Mouse (Mus musculus): ENCODE data around the gene Ambra1. TPM values are rescaled to one million over a fixed set of nuclear protein-coding genes. Genes with fewer than 3 reads are reported as not detected.

The Ambra1 gene
- polyA plus RNA-seq, 1 experiment from 2014 or later, result 7.3 TPM

GRCm38 (mm10) chr2:91927826-91928533 is 198.0 kb downstream of the Ambra1 start:
- peaks cover 11% of the 10 kb centered on the region; the same call in 1 of the 2 replicates for H3K27me3 ChIP-seq (replicated peaks; ENCODE audit: insufficient read depth, low read length)
- no peaks in the 10 kb centered on the region for H3K36me3 ChIP-seq (ENCODE audit: insufficient read depth, low read length)
- ATAC-seq (peak; percentile 19; the same call in 1 of the 2 replicates), DNase-seq (ENCODE audit: low spot score) (peak; percentile 78)
- WGBS, result 45% methylated on average over 34 of the region's 34 CpGs
- H3K4me3 ChIP-seq (ENCODE audit: low read depth, low read length), result no peak overlapping the region
- no peak overlapping the region for H3K27ac ChIP-seq (ENCODE audit: low read length)
- H3K4me2 ChIP-seq (replicated peaks; ENCODE audit: low read depth, low read length), result 0 out of 2 replicates have a peak overlapping the region, but pooled peaks have one; percentile 30
- H3K9me3 ChIP-seq (ENCODE audit: low read length), result no peaks in the 10 kb centered on the region
- no peak overlapping the region for H3K9ac ChIP-seq (replicated peaks; ENCODE audit: low read depth)
- H3K4me1 ChIP-seq (ENCODE audit: insufficient read depth, low read depth, low read length), result peaks cover 18% of the 10 kb centered on the region; the same call in 1 of the 2 replicates
- TF ChIP-seq EP300 (IDR thresholded peaks at IDR 0.05), result no peak
- TF ChIP-seq CTCF (IDR thresholded peaks at IDR 0.05), result peak; percentile 79

- H3K27ac ChIP-seq (ENCODE audit: low read length), result no peak overlapping the region
- peaks cover 3% of the 10 kb centered on the region; the same call in 1 of the 2 replicates for H3K27me3 ChIP-seq (replicated peaks; ENCODE audit: insufficient read depth, low read length)
- no peak for TF ChIP-seq CTCF (IDR thresholded peaks at IDR 0.05)
- TF ChIP-seq EP300 (IDR thresholded peaks at IDR 0.05), result no peak
- H3K4me2 ChIP-seq (replicated peaks; ENCODE audit: low read depth, low read length), result no peak overlapping the region
- H3K4me3 ChIP-seq (ENCODE audit: low read depth, low read length), result no peak overlapping the region
- H3K36me3 ChIP-seq (ENCODE audit: insufficient read depth, low read length), result no peaks in the 10 kb centered on the region
- ATAC-seq, result no peak
- 72% methylated on average over 23 of the region's 23 CpGs for WGBS
- no peak overlapping the region for H3K9ac ChIP-seq (replicated peaks; ENCODE audit: low read depth)
- peaks cover 14% of the 10 kb centered on the region; the same call in 1 of the 2 replicates for H3K4me1 ChIP-seq (ENCODE audit: insufficient read depth, low read depth, low read length)
- no peak for DNase-seq (ENCODE audit: low spot score)
- H3K9me3 ChIP-seq (ENCODE audit: low read length), result no peaks in the 10 kb centered on the region
Observed at GRCm38 (mm10) chr2:91928534-91929350, 198.8 kb downstream of the Ambra1 start.

DNA sequence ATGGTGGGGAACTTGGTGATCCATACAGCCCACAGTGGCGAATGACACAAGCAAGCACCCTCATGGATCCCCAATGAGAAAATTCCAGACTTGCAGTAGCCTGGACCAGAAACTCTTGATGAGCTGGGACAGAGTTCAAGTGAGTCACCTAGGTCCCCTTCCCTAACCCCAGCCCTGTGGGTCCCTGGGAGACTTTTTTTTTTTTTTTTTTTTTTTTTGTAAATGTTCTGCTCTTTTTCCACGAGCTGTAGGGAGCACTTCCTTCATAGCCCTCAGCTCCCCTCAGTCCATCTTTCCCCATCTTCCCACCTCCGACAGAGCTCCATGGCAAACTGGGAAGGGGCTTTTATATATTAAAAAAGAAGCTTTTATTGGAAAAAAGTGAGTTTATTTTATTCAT is 199.5 kb downstream of the Ambra1 start:
- 57% methylated on average over 3 of the region's 3 CpGs for WGBS
- Histone ChIP-seq H3K9me3 (ENCODE audit: low read length) (no peaks in the 10 kb centered on the region), H3K36me3 (ENCODE audit: insufficient read depth, low read length) (0 out of 2 replicates have a peak, but pooled peaks cover under 1% of the 10 kb centered on the region), H3K4me2 (replicated peaks; ENCODE audit: low read depth, low read length) (no peak overlapping the region), H3K27me3 (replicated peaks; ENCODE audit: insufficient read depth, low read length) (no peaks in the 10 kb centered on the region; the same call in 1 of the 2 replicates), H3K9ac (replicated peaks; ENCODE audit: low read depth) (no peak overlapping the region), H3K4me1 (ENCODE audit: insufficient read depth, low read depth, low read length) (peaks cover 13% of the 10 kb centered on the region; the same call in 1 of the 2 replicates), H3K4me3 (ENCODE audit: low read depth, low read length) (no peak overlapping the region), H3K27ac (ENCODE audit: low read length) (no peak overlapping the region)
- DNase-seq (ENCODE audit: low spot score) (no peak), ATAC-seq (no peak)
- TF ChIP-seq CTCF (IDR thresholded peaks at IDR 0.05), result no peak
- TF ChIP-seq EP300 (IDR thresholded peaks at IDR 0.05), result no peak

GRCm38 (mm10) chr2:91929936-91930335 is 200.0 kb downstream of the Ambra1 start:
- H3K36me3 ChIP-seq (ENCODE audit: insufficient read depth, low read length), result peaks cover 5% of the 10 kb centered on the region; the same call in 1 of the 2 replicates
- ATAC-seq (peak; percentile 27; the same call in 1 of the 2 replicates), DNase-seq (ENCODE audit: low spot score) (peak; percentile 79)
- H3K9ac ChIP-seq (replicated peaks; ENCODE audit: low read depth), result no peak overlapping the region
- peak overlapping the region; percentile 61 for H3K4me2 ChIP-seq (replicated peaks; ENCODE audit: low read depth, low read length)
- H3K9me3 ChIP-seq (ENCODE audit: low read length), result no peaks in the 10 kb centered on the region
- no peaks in the 10 kb centered on the region; the same call in 1 of the 2 replicates for H3K27me3 ChIP-seq (replicated peaks; ENCODE audit: insufficient read depth, low read length)
- H3K27ac ChIP-seq (ENCODE audit: low read length), result no peak overlapping the region
- no peak for TF ChIP-seq EP300 (IDR thresholded peaks at IDR 0.05)
- TF ChIP-seq CTCF (IDR thresholded peaks at IDR 0.05), result peak; percentile 82
- H3K4me1 ChIP-seq (ENCODE audit: insufficient read depth, low read depth, low read length), result peaks cover 13% of the 10 kb centered on the region; the same call in 1 of the 2 replicates
- H3K4me3 ChIP-seq (ENCODE audit: low read depth, low read length), result no peak overlapping the region
- 15% methylated on average over 12 of the region's 12 CpGs for WGBS

- no peaks in the 10 kb centered on the region for H3K27me3 ChIP-seq (replicated peaks; ENCODE audit: insufficient read depth, low read length)
- no peak overlapping the region for H3K27ac ChIP-seq (ENCODE audit: low read length)
- ATAC-seq (no peak), DNase-seq (ENCODE audit: low spot score) (peak; percentile 18)
- H3K4me2 ChIP-seq (replicated peaks; ENCODE audit: low read depth, low read length), result peak overlapping the region; percentile 61
- WGBS, result 9% methylated on average over 22 of the region's 23 CpGs
- no peak for TF ChIP-seq EP300 (IDR thresholded peaks at IDR 0.05)
- no peak for TF ChIP-seq CTCF (IDR thresholded peaks at IDR 0.05)
- peaks cover 6% of the 10 kb centered on the region; the same call in 1 of the 2 replicates for H3K36me3 ChIP-seq (ENCODE audit: insufficient read depth, low read length)
- H3K9me3 ChIP-seq (ENCODE audit: low read length), result no peaks in the 10 kb centered on the region
- H3K9ac ChIP-seq (replicated peaks; ENCODE audit: low read depth), result peak overlapping the region; percentile 32; the same call in 1 of the 2 replicates
- peaks cover 13% of the 10 kb centered on the region; the same call in 1 of the 2 replicates for H3K4me1 ChIP-seq (ENCODE audit: insufficient read depth, low read depth, low read length)
- peak overlapping the region; percentile 39 for H3K4me3 ChIP-seq (ENCODE audit: low read depth, low read length)
Observed at GRCm38 (mm10) chr2:91930761-91931291, 200.9 kb downstream of the Ambra1 start.

Measured in lung, postnatal 0 days (tissue).